Mouse (Mus musculus): ENCODE measurements around the gene Gas2. TPM values are rescaled to one million over a fixed set of nuclear protein-coding genes. Genes with fewer than 3 reads are reported as not detected.

Gene Gas2
- total RNA-seq, 2 experiments from 2014 or later: 3.5 to 4.7 TPM

GRCm38 (mm10) chr7:51879136-51879723, 17.4 kb downstream of the Gas2 start:
- peak; percentile 7 for DNase-seq (ENCODE audit: low spot score)

DNA sequence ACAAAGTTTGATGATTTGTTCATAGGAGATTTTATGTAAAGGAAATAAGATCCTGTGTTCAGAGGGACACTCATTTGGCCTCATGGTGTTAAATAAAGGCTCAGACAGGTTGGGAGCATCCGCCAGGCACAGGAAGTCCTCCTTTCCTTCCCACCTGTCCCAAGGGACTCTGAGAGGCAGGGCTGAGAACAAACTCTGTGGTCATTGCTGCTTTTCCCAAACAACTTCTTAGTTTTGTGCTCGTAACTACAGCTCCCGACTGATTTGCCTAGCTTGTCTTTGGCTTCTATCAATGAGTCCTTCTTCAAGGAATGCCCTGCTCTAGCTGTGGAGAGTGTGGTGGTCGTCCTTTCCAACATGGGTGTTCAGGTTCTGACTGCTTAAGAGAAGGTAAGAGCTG, 18.3 kb downstream of the Gas2 start:
- DNase-seq (ENCODE audit: low spot score): no peak

- no peak for DNase-seq (ENCODE audit: low spot score)
Observed at GRCm38 (mm10) chr7:51885345-51885744, 23.5 kb downstream of the Gas2 start.

DNA sequence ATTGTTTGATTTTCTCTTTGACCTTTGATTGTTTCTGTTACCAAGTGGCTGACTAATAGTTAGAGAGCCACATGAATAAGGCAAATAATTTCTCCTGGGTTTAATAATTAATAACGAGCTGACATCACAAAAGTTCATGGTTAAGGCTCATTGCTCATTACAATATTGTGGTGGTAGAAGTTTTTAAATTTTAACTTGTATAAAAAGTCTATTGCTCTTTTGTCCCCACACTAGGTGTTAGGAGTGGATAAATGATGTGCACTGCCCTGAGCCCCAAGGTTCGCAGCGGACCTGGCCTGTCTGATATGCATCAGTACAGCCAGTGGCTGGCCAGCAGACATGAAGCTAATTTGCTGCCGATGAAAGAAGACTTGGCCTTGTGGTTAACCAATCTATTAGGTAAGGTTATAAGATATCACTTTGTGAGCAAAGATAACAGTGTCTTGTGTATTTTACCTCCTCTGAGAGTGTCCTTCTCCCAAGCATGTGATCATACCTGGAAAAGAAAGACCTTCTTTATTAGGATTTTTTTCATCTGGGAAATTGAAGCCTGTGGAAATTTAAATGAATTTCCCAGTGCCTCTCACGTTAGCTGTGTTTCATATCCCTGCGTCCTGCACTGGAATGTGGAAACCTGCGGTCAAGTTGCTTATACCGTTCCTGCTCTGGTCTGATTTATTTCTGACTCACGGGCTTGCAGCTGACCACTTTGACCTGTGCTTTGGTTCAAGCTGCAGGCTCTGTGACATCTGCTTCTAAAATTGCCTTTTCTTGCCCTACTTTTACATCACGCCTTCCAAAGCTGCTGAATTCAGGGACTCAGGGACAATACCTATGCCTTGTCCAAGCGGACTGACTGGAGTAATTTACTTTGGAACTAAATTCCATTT, 26.1 kb downstream of the Gas2 start:
- DNase-seq (ENCODE audit: low spot score): no peak

DNA sequence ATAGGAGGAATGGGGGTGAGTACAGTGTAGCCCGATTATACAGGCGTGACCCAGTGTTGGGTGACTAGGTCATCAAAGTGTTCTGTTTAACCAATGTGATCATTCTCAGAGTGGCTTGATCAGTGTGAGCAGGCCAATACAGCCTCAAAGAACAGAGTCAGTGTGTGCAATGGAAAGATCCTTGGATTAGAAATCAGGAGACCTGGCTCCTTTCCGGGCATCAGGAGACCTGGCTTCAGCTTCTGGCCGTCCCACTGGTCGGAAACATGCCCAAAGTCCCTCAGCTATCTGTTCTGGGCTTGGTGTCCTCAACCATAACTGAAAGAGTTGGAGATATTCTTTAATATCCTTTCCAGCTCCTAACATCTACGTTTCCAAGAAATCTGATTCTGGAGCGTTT, 27.8 kb downstream of the Gas2 start:
- DNase-seq (ENCODE audit: low spot score): no peak

DNA sequence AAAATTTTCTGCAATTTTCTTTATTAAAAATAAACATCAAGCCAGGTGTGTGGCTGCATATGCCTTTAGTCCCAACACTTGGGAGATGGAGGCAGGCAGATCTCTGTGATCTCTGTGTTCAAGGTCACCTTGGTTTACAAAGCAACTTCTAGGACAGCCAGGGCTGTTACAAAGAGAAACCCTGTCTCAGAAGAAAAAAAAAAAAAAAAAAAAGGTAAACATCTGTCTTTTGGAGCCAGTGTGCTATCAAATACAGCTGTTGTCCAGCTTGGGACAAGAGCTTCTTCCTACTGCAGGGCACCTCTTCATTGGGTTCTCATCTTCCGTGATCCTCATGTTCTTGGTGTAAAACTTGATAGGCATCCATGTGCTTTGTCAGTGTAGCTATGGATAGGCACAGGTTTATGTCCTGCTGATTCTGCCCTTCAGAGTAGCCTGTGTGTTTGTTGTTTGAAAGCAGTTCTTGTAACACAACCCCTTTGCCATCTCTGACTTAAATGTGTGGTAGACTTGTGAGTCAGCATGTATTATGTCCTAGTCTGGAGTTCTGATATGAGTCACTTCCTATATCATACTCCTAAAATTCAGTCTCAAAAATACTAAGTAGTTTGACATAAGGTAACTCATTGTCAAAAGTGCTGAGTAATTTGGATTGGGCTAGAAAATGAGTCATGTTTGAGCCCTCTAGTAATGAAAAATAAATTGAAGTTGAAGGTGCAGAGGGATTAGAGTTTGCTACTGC, 30.6 kb downstream of the Gas2 start:
- DNase-seq (ENCODE audit: low spot score): no peak

GRCm38 (mm10) chr7:51893008-51893407, 31.2 kb downstream of the Gas2 start:
- no peak for DNase-seq (ENCODE audit: low spot score)

- DNase-seq (ENCODE audit: low spot score): no peak
Observed at GRCm38 (mm10) chr7:51894133-51894801, 32.5 kb downstream of the Gas2 start.

DNA sequence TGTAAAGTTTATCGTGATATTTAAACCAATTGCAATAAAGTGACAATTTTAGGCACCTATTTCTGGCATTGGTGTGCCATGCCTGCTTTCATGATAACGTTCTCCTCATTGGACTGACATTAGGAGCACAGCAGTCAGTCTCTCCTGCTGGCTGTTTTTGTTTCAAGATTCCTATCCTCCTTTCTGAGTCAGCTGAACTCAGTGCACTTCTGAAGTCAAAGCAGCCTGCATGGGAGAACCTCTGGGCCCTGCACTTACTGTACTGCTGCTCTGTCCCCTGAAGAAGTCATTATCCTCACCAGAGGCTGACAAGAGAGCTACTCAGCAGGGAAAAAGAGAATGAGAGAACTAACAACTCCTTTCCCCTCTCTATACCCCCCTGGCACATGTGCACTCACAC, 33.1 kb downstream of the Gas2 start:
- DNase-seq (ENCODE audit: low spot score): no peak

DNA sequence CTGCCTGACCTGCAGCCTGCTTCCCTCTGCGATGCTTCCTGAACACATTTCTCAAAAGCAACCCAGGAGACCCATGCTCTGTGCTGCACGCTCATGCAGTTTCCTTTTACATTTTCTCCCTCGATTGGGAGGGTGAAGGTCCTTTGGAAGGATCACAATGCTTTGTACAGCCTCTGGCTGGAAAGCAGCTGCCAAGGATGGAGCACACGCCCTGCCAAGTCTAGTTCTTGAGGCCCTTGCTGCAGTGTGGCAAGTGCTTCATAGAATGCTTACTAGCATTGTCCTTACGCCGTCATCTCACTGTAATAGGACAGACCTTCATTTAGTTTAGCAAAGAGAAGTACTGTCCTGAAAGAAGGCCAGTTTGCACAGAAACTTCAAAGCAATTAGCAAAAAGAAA, 37.3 kb downstream of the Gas2 start:
- DNase-seq (ENCODE audit: low spot score): no peak

GRCm38 (mm10) chr7:51913292-51914050, 51.7 kb downstream of the Gas2 start:
- DNase-seq (ENCODE audit: low spot score): no peak

- no peak for DNase-seq (ENCODE audit: low spot score)
Observed at GRCm38 (mm10) chr7:51914132-51914531, 52.3 kb downstream of the Gas2 start.

- DNase-seq (ENCODE audit: low spot score): no peak
Observed at GRCm38 (mm10) chr7:51928761-51929519, 67.1 kb downstream of the Gas2 start.

DNA sequence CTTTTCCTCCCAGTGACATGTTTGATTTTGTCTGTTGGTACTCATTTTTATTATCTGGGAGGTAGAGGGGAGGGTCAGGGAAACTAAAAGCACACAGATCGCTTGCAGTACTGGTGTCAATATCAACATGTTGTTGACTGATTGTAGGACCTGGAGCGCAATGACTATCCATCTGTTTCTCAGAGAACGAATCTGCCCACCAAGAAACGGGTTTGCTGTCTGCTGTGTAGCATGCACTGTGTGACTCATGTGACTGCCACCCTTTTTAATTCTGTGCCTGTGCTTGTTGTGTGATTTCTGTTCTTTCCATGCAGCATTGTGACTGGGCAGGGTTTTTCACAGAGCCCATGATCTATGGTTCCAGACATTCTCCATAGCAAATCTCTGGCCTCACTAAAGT, 69.4 kb downstream of the Gas2 start:
- DNase-seq (ENCODE audit: low spot score): no peak

GRCm38 (mm10) chr7:51937337-51937736, 75.5 kb downstream of the Gas2 start:
- no peak for DNase-seq (ENCODE audit: low spot score)

- no peak for DNase-seq (ENCODE audit: low spot score)
Observed at GRCm38 (mm10) chr7:51940461-51940860, 78.6 kb downstream of the Gas2 start.

DNA sequence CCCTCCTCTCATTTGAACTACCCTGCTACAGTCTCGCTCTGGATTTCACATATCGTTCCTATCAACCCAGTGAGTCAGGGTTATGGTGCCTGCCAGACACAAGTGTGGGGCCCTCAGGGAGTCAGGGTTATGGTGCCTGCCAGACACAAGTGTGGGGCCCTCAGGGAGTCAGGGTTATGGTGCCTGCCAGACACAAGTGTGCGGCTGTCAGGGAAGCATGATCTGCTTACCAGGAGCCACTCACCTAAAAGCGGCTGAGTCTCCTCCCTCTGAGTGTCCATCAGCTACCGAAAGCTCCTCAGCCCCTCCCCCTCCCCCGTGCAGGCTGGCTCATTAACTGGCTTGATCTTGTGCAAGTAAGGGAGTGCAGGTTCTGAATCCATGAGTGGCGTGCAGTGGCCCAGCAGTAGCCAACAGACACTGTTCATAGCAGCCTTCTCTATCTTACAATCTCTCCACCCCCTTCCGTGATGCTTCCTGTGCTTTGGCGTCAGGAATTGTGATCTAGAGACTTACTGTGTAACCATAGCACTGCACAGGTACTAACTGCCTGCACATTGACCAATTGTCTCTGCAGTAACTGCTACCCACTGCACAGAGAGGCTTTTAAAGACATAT, 93.7 kb downstream of the Gas2 start:
- no peak for DNase-seq (ENCODE audit: low spot score)

- no peak for DNase-seq (ENCODE audit: low spot score)
Observed at GRCm38 (mm10) chr7:51957766-51958165, 96.0 kb downstream of the Gas2 start.

DNA sequence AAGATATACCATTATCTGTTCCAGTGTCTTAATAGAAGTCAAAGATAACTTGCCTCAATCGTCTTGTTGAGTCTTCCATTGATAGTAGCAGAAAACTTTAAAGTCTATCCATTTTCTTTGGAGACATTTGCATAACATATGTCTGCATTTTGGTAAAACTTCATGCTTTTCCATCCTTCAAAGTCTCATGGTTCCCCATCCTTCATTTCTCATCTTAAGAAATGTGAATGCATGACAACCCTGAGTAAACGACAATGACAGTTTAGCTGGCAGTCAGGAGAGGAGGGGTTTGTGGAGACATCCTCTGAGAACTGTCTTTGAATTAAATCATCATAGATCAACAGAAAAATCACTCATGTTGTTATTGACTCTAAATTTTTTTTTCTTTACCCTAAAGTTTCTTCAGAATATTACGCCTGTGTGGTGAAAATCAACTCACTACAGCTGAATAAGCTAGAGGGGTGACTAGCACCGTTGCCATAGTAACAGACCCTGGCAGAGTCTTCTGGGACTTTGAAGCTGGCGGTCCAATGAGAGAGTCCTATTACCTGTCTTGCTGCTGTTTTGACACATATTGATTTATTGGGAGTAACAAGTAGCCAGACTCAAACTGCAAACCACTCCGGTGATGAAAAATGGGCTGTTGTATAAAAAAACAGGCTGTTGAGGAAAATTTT, 99.0 kb downstream of the Gas2 start:
- DNase-seq (ENCODE audit: low spot score): no peak
